Mouse (Mus musculus) adrenal gland, adult 18-20 months (tissue): ENCODE measurements around the gene Rundc3a. TPM values are rescaled to one million over a fixed set of nuclear protein-coding genes. Genes with fewer than 3 reads are reported as not detected.
"Not testable (repeated sequence)": the region's sequence is repeated elsewhere in the genome, so short reads cannot be mapped to it uniquely, and the experiment has no call there.

ENCODE experiments used
- DNase-seq, 2 experiments: peaks; one replicate each; pipeline ENCODE4 v3.0.0; 2021 to 2022; ENCODE audit warnings: low spot score in 2 of 2
- long read RNA-seq, 2 experiments: library from polyadenylated mRNA; stranded (forward); transcript quantifications; one replicate each; pipeline ENCODE4 v2.0.0; 2021
- total RNA-seq, 2 experiments: library from RNA; stranded (reverse); gene quantifications; 1 replicate in 1 of 2; 2 replicates in 1 of 2; pipeline ENCODE4 v1.2.3; 2021

The Rundc3a gene
- 10 to 100 TPM; 40.0 to 45.9 TPM for total RNA-seq
- long read RNA-seq, experiment 1, transcript Rundc3a-201 (11 exons, 2,046 nt): major isoform, 41 of 64 reads
- long read RNA-seq, experiment 1, partial matches to known transcripts: 3 of 64 reads
- long read RNA-seq, experiment 1, other reads (novel, unspliced or antisense): 15 of 64 reads
- long read RNA-seq, experiment 2, transcript Rundc3a-201 (11 exons, 2,046 nt): major isoform, 77 of 150 reads
- long read RNA-seq, experiment 2, transcript Rundc3a-202 (11 exons, 1,837 nt): minor isoform, 10 of 150 reads
- long read RNA-seq, experiment 2, partial matches to known transcripts: 6 of 150 reads
- long read RNA-seq, experiment 2, other reads (novel, unspliced or antisense): 51 of 150 reads

DNA sequence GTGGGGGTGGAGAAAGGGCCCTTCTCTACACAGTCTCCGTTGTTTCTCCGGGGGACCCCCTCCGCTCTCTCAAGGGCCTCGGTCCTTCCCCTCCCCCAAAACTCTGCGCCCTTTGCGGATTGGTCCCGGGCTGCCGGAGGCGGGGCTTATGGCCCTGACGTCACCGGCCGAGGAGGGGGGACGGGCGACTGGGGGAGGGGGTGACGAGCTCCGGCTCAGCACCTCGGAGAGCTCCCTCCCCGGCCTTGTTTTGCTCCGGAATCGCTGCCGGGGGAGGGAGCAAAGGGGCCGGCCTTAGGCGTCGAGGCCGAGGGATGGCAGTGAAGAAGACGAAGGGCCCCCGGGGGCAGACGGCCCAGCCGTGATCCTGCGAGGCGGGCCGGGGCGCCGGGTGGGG, at the start of gene Rundc3a:
TSS of gene Rundc3a (plus strand) at position 166 of the 397 bp plus-strand sequence.
- DNase-seq: peak; percentile 86 to 89

GRCm38 (mm10) chr11:102344458-102344857, 48.7 kb upstream of the Rundc3a start:
- no peak for DNase-seq

GRCm38 (mm10) chr11:102346926-102347325, 46.3 kb upstream of the Rundc3a start:
- no peak for DNase-seq

DNA sequence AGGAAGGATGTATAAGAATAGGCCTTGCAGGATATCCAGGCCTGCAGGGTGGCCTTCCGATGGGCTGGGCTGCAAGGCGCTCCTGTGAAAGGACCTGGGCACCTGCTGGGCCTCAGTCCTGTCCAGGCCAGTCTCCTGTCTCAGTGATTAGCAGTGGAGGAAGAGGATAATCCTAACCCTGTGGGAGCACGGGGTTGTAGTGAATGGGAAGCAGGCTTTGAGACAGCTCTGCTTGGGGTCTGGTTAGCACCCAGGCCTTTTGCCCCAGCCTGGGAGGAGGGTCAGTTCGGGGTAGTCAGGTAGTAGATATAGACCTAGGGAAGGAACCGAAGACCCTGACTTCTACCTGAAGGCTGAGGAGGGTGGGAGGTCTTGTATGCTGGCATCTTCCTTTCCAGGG, 45.5 kb upstream of the Rundc3a start:
- DNase-seq: no peak

GRCm38 (mm10) chr11:102348101-102348585, 45.1 kb upstream of the Rundc3a start:
- DNase-seq: no peak

DNA sequence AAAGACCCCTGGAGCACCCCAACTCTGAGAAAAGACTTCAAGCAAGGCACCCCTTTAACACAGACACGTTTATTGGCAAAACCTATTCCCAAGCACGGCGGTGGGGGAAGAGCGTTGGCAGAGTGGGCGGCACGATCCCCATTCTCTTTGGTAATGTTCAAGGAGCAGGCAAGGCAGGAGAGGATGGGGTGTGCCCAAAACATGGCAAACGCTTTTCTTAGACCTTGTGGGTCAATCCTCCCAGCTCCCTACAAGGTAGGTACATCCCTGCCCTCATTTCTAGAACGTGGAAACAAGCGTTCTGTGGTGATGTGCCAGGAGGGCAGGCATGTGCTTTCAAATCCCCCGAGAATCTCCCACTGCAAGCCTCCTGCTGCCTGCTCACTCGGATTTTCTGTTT, 44.4 kb upstream of the Rundc3a start:
- no peak for DNase-seq

DNA sequence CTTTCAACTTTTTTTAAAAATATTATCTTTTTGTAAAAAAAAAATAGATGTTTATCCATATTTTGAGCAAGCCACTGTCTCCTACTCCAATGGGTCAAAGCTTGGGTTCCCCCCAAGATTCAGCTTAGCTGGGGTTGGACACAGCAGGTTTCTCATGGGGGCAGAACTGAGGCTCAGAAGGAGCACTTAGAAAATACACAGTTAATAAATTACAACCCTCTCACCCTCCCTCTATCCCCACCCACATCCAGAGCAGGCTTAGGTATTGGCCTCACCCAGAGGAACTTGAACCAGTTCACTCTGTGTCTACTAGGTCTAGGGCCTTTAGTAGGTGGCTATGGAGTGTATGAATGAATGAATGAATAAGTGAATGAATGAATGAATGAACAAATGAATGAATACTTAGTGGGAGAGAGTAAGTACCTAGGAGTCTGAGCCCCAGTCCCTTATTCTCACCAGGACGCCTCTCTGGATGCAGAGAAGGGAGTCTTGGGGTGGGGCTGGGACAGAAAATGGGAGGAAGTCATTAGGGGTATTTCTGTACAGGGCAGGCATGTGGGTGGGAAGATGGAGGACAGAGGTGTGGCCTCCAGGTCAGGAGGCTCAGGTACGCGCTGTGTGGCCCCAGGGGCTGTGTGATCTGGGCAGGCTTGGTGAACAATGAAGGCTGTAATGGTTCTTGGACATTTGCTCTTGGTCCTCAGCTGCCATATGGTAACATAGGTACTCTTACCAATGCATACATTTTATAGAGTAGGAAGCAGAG, 43.8 kb upstream of the Rundc3a start:
- DNase-seq: no peak

DNA sequence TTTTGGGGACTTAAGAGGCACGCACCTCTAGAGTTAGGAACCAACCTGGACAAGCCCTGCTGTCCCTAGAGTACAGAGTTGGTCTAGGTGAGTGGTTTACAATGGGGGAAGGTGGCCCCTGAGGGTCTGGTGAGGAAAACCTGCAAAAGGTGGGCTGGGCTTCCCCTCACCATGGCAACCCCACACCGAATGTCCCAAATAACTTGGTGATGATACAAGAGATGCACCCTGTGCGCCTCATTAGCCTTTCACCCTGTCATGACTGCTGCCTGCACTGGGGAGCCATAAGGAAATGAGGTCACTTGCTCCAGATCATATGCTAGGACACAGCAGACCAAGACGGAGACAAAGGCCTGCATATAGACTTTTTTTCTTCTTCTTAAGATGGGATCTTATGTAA, 42.8 kb upstream of the Rundc3a start:
- DNase-seq: no peak

DNA sequence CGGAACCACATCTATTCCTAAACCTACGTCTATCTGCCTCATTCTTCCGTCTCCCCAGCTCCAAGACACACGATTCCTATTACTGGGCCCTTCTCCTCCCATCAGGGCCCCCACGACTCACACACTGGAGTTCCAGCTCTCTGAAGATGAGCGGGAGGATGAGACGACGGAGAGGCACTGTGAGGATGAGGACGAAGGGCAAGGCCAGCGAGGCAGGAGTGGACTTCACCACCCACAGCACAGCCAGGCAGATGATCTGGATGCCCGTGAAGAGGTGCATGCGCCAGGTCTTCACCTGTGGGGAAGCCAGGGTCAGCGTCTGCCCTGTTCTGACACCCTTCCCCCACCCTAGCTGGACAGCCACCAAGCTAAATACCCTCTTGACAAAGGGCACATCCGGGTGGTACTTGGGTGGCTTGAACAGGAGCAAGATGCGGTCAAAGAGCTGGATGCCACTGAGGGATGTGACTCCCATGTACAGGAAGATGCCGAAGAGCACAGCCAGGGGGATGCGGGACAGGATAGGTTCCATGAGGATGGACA, 42.2 kb upstream of the Rundc3a start:
- DNase-seq: no peak

GRCm38 (mm10) chr11:102352378-102352777, 40.8 kb upstream of the Rundc3a start:
- no peak for DNase-seq

GRCm38 (mm10) chr11:102353021-102353431, 40.2 kb upstream of the Rundc3a start:
- DNase-seq: no peak

- DNase-seq: no peak
These were observed 37.7 kb upstream of the Rundc3a start for GRCm38 (mm10) chr11:102355501-102355900.

DNA sequence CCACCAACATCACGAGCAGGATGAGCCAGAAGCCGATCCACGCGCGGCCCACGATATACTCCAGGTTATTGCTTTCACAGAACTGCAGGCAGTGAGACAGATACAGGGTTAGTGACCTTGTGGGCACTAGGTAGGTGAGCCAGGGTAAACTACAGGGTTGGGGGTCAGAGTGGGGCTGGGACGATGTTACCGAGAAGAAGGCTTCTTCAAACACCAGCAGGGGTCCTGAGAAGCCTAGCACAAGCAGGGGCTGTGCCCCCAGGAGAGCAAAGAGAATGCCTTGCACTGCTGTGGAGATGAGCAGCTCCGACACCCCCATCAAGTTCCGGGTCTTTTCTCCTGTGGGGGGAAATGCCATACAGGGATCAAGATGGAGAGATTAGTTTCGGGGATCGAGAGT, 37.0 kb upstream of the Rundc3a start:
- no peak for DNase-seq

GRCm38 (mm10) chr11:102356636-102357350, 36.4 kb upstream of the Rundc3a start:
- no peak for DNase-seq

- no peak for DNase-seq
These were observed 34.8 kb upstream of the Rundc3a start for GRCm38 (mm10) chr11:102358365-102358764.

DNA sequence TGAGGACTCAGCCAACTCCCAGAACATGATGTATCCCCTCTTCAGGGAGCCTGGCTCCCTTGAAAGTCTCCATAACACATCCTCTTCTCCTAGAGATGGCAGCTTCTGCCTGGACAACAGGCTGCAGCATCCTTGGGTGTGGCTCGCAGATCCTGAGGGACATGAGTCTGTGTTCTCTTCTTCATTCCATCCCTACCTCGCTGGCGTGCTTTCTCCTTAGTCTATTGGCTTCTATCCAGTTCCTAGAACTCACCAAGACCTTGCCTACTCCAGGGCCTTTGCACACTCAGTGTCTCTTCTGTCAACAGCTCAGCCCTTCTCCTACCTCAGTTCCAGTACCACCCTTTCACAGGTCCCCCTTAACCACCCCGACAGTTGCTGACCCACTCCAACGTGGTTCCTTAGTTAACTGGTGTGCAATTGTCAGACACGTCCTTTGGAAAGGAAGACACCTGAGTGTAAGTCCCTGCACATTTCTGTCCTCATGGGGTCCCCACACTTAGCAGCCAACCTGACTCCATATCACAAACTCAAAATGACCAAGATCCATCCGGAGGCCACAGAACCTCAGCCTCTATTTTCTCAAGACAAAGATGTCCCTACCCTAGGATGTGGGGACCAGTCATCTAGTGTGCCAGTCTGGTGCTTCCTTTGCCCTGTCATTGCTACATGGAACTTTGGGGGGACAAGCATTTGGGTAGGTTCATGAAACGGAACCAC, 31.3 kb upstream of the Rundc3a start:
- DNase-seq: no peak

GRCm38 (mm10) chr11:102363623-102364022, 29.6 kb upstream of the Rundc3a start:
- no peak for DNase-seq

- DNase-seq: no peak
These were observed 28.4 kb upstream of the Rundc3a start for GRCm38 (mm10) chr11:102364570-102365371.

DNA sequence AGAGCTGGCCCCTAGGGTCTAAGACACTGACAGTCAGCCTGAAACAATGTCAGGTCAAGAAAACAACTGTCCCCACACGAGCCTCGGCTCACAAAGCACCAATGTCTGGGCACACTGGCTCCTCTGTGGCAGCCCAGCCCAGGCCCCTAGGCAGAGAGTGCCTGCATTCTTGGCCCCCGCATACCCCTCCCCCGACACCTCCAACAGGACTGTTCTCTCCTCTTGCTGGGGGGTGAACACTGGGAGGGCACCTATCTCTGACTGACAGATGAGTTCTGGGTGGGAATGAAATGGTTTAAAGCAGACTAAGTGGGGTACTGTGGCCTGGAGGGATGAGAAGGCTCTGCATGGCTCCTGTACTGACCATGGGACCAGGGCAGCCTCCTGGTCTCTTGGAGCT, 27.5 kb upstream of the Rundc3a start:
- DNase-seq: no peak

DNA sequence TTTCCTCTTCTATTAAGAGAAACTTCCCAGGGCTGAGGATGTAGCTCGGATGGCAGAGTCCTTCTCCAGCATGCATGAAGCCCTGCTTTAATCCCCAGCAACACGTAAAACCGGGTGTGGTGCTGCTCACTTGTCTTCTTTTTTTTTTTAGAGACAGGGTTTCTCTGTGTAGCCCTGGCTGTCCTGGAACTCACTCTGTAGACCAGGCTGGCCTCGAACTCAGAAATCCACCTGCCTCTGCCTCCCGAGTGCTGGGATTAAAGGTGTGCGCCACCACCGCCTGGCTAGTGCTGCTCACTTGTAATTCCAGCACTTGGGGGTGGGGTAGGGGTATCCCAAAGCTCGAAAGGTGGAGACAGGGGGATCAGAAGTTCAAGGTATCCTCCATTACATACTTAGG, 27.1 kb upstream of the Rundc3a start, which contains the start of gene Slc4a1:
TSS of gene Slc4a1 (minus strand) at position 101 of the 400 bp plus-strand sequence.
- DNase-seq: not testable (repeated sequence)
